Mouse (Mus musculus): Measurements from ENCODE around the gene Cmtm7. TPM values are rescaled to one million over a fixed set of nuclear protein-coding genes. Genes with fewer than 3 reads are reported as not detected.

The Cmtm7 gene
- polyA plus RNA-seq, 1 experiment, result 781 TPM

- no peak for TF ChIP-seq POLR2A (IDR thresholded peaks at IDR 0.05; ENCODE audit: control insufficient read depth, extremely low read depth, insufficient read depth, low read length, poor library complexity)
- TF ChIP-seq CTCF (IDR thresholded peaks at IDR 0.05; ENCODE audit: borderline replicate concordance, control insufficient read depth, extremely low read depth, insufficient read depth, low read length, poor library complexity), result no peak
- peaks cover 29% of the 10 kb centered on the region for H3K36me3 ChIP-seq (ENCODE audit: control insufficient read depth, insufficient read depth, low read length)
- H3K4me1 ChIP-seq (replicated peaks; ENCODE audit: control insufficient read depth, insufficient read depth, low read length), result no peaks in the 10 kb centered on the region
Observed at GRCm38 (mm10) chr9:114707805-114708204, 73.9 kb downstream of the Cmtm7 start.

More at GRCm38 (mm10) chr9:114707805-114708204, 73.9 kb downstream of the Cmtm7 start:
- no peak for DNase-seq
- Histone ChIP-seq H3K27ac (ENCODE audit: control insufficient read depth, insufficient read depth, low read length) (no peak overlapping the region), H3K27me3 (ENCODE audit: control insufficient read depth, insufficient read depth, low read length) (no peaks in the 10 kb centered on the region), H3K4me3 (ENCODE audit: control insufficient read depth, insufficient read depth, low read length) (no peak overlapping the region)
- WGBS, result 94% methylated on average over 4 of the region's 4 CpGs

Other genes with a start within 250 kb of the Cmtm7 start
- gene Trim71, start 217.5 kb downstream of the Cmtm7 start, polyA plus RNA-seq (2012; rRNA removed), result 0.03 TPM in 1 of 2 replicates, not detected in the other
- gene Cnot10, start 141.7 kb downstream of the Cmtm7 start, polyA plus RNA-seq (2012; rRNA removed), result 42.6 and 45.2 TPM in 2 replicates
- 20.8 and 23.5 TPM in 2 replicates for gene Dync1li1, start 93.1 kb downstream of the Cmtm7 start, polyA plus RNA-seq (2012; rRNA removed)
- gene Cmtm6, start 50.7 kb downstream of the Cmtm7 start, polyA plus RNA-seq (2012; rRNA removed), result 72.4 and 76.2 TPM in 2 replicates
- gene Cmtm8, start 62.3 kb upstream of the Cmtm7 start, polyA plus RNA-seq (2012; rRNA removed), result 11.9 and 15.4 TPM in 2 replicates
- 22.0 TPM in 2 replicates for gene Gpd1l, start 152.1 kb upstream of the Cmtm7 start, polyA plus RNA-seq (2012; rRNA removed)
- 10.3 and 11.4 TPM in 2 replicates for gene Osbpl10, start 196.7 kb upstream of the Cmtm7 start, polyA plus RNA-seq (2012; rRNA removed)
- 57.0 and 85.5 TPM in 2 replicates for gene Rps27rt, start 200.9 kb upstream of the Cmtm7 start, polyA plus RNA-seq (2012; rRNA removed)